Mouse (Mus musculus): ENCODE measurements at regions not wholly inside any gene's neighbourhood (a gene's known extent, or its start where the extent isn't known, plus 50 kb on each side); places are given as distances from the start of the nearest gene placed in this dataset.

GRCm38 (mm10) chr13:85639376-85640229 is 350.7 kb upstream of the Rasa1 start:
- CTCF ChIA-PET, result no interaction called here

- CTCF ChIA-PET, result interaction anchor here (0.6 kb wide), 1 partner anchor 553 kb away, joined by 3 read pairs; no protein-coding TSS in a partner anchor
Observed at GRCm38 (mm10) chr13:85629506-85630175, 340.7 kb upstream of the Rasa1 start.
